ENCODE assay signal across 8 mouse cellular contexts in the genomic region with DNA sequence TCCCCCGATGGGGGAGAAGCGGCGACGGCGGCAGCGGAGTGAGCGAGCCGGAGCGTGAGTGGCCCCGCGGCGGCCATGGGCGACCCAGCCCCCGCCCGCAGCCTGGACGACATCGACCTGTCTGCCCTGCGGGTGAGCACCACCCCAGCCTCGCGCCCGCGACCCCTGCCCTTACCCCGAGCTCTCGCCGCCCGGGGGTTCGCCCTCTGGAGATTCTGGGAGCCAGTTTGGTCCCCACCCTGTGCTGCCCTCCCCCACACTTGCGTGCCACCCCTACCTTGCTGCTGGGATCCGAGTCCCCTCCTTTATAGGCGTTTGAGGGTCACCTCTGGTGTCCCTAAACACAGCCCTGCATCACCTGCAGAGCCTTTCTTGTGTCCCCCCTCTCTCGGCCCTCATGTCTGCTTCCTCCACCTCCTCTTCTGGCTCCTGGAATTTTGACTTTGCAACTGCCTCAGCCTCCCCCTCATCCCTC. TPM values are rescaled to one million over a fixed set of nuclear protein-coding genes. Genes with fewer than 3 reads are reported as not detected.
DNase-seq lines count a peak whose midpoint lies in the region; ATAC-seq and TF ChIP-seq lines count a peak whose summit lies in the region.

No protein-coding gene starts in this region.

- intact Hi-C loops in left cerebral cortex, postnatal 10 days (cut with DNase I): loop anchor here (5.0 kb wide), 1 partner anchor 34 kb away; no protein-coding TSS in a partner anchor

- H3K4me1 ChIP-seq in lung, adult 2 months (ENCODE audit: control insufficient read depth, insufficient read depth, low read length): peaks cover 3% of the 10 kb centered on the region
- peaks cover 35% of the 10 kb centered on the region for H3K4me1 ChIP-seq in embryonic facial prominence, embryonic 15.5 days
- H3K4me1 ChIP-seq in intestine, postnatal 0 days (replicated peaks; ENCODE audit: control insufficient read depth, insufficient read depth, low read length): no peaks in the 10 kb centered on the region
- H3K4me1 ChIP-seq in neural tube, embryonic 13.5 days (replicated peaks): peaks cover 51% of the 10 kb centered on the region

- no peaks in the 10 kb centered on the region for H3K9me3 ChIP-seq in embryonic facial prominence, embryonic 15.5 days (replicated peaks)
- no peaks in the 10 kb centered on the region for H3K9me3 ChIP-seq in intestine, postnatal 0 days (ENCODE audit: control insufficient read depth)
- no peaks in the 10 kb centered on the region for H3K9me3 ChIP-seq in neural tube, embryonic 13.5 days

- no peak for TF ChIP-seq POLR2A in lung, adult 2 months (IDR thresholded peaks at IDR 0.05; ENCODE audit: borderline replicate concordance, extremely low read depth, low read depth, low read length)

- H3K27ac ChIP-seq in embryonic facial prominence, embryonic 15.5 days (replicated peaks): peak overlapping the region; percentile 92
- peak overlapping the region; percentile 80 for H3K27ac ChIP-seq in intestine, postnatal 0 days (ENCODE audit: low read depth, low read length)
- H3K27ac ChIP-seq in neural tube, embryonic 13.5 days (replicated peaks): peak overlapping the region; percentile 85

- no peak for DNase-seq in lung, adult 2 months
- DNase-seq in lung, postnatal 10 days: no peak
- DNase-seq in adrenal gland, postnatal 10 days: no peak
- no peak for DNase-seq in urinary bladder, postnatal 25 days (ENCODE audit: low spot score)
- no peak for DNase-seq in left cerebral cortex, postnatal 10 days (ENCODE audit: extremely low spot score in 1 of 2, low spot score in 2 of 2)

- no peaks in the 10 kb centered on the region for H3K27me3 ChIP-seq in embryonic facial prominence, embryonic 15.5 days
- H3K27me3 ChIP-seq in intestine, postnatal 0 days (replicated peaks; ENCODE audit: control insufficient read depth, insufficient read depth, low read length): no peaks in the 10 kb centered on the region
- H3K27me3 ChIP-seq in neural tube, embryonic 13.5 days: no peaks in the 10 kb centered on the region

- peak overlapping the region; percentile 74 for H3K9ac ChIP-seq in embryonic facial prominence, embryonic 15.5 days
- H3K9ac ChIP-seq in intestine, postnatal 0 days (ENCODE audit: low read depth, low read length): peak overlapping the region; percentile 78
- peak overlapping the region; percentile 94 for H3K9ac ChIP-seq in neural tube, embryonic 13.5 days

- 1% methylated on average over 25 of the region's 31 CpGs for WGBS in lung, adult 2 months
- 0% methylated on average over 30 of the region's 31 CpGs for WGBS in embryonic facial prominence, embryonic 15.5 days
- 0% methylated on average over 24 of the region's 31 CpGs for WGBS in intestine, postnatal 0 days
- WGBS in neural tube, embryonic 13.5 days: under 1% methylated on average over 30 of the region's 31 CpGs

- no peaks in the 10 kb centered on the region for H3K36me3 ChIP-seq in embryonic facial prominence, embryonic 15.5 days
- H3K36me3 ChIP-seq in intestine, postnatal 0 days (ENCODE audit: control insufficient read depth, insufficient read depth): peaks cover 9% of the 10 kb centered on the region; the same call in 1 of the 2 replicates
- H3K36me3 ChIP-seq in neural tube, embryonic 13.5 days: no peaks in the 10 kb centered on the region

- ATAC-seq in embryonic facial prominence, embryonic 15.5 days (ENCODE audit: insufficient number of reproducible peaks, low FRiP score, low TSS enrichment, low read depth): peak; percentile 13; the same call in 1 of the 2 replicates
- ATAC-seq in intestine, postnatal 0 days: no peak; the same call in 1 of the 2 replicates
- peak; percentile 44 for ATAC-seq in neural tube, embryonic 13.5 days (ENCODE audit: low read depth)

- H3K4me3 ChIP-seq in lung, adult 2 months (replicated peaks; ENCODE audit: extremely low read depth, low read depth, low read length): peak overlapping the region; percentile 75
- H3K4me3 ChIP-seq in embryonic facial prominence, embryonic 15.5 days (replicated peaks): peak overlapping the region; percentile 94
- peak overlapping the region; percentile 91 for H3K4me3 ChIP-seq in intestine, postnatal 0 days (ENCODE audit: low read depth, low read length)
- peak overlapping the region; percentile 88 for H3K4me3 ChIP-seq in neural tube, embryonic 13.5 days

- no peak for TF ChIP-seq CTCF in lung, adult 2 months (IDR thresholded peaks at IDR 0.05; ENCODE audit: insufficient read depth, low read length)
- no peak for TF ChIP-seq CTCF in intestine, postnatal 0 days (IDR thresholded peaks at IDR 0.05; ENCODE audit: low read depth)

- H3K4me2 ChIP-seq in embryonic facial prominence, embryonic 15.5 days (replicated peaks): peak overlapping the region; percentile 92
- peak overlapping the region; percentile 98 for H3K4me2 ChIP-seq in intestine, postnatal 0 days (replicated peaks; ENCODE audit: low read depth)
- peak overlapping the region; percentile 96 for H3K4me2 ChIP-seq in neural tube, embryonic 13.5 days

RNA-seq across cellular contexts. Expression of a gene that starts 0.4 kb away (rescaled TPM):
- polyA plus RNA-seq in lung, adult 2 months (2012; rRNA removed): 119 and 120 TPM in 2 replicates
- 16.7 and 20.3 TPM in 2 replicates for polyA plus RNA-seq in embryonic facial prominence, embryonic 15.5 days (2015; fragmentation: Nextera tagmentation; extraction: Ambion mirVana)
- 5.8 and 6.1 TPM in 2 replicates for polyA plus RNA-seq in intestine, postnatal 0 days (2015; fragmentation: Nextera tagmentation; extraction: Ambion mirVana)
- polyA plus RNA-seq in neural tube, embryonic 13.5 days (2015; fragmentation: Nextera tagmentation; extraction: Ambion mirVana): 18.0 TPM in 2 replicates
- total RNA-seq in adrenal gland, postnatal 10 days (2021): 10 to 100 TPM; 49.0 to 55.8 TPM
- 100 to 1,000 TPM; 252 to 262 TPM for total RNA-seq in left cerebral cortex, postnatal 10 days (2021)

RNA-seq across cellular contexts. Expression of a gene that starts 23.2 kb away (rescaled TPM):
- polyA plus RNA-seq in lung, adult 2 months (2012; rRNA removed): 32.4 and 47.2 TPM in 2 replicates
- 10.3 and 13.2 TPM in 2 replicates for polyA plus RNA-seq in embryonic facial prominence, embryonic 15.5 days (2015; fragmentation: Nextera tagmentation; extraction: Ambion mirVana)
- 5.9 and 6.3 TPM in 2 replicates for polyA plus RNA-seq in intestine, postnatal 0 days (2015; fragmentation: Nextera tagmentation; extraction: Ambion mirVana)
- polyA plus RNA-seq in neural tube, embryonic 13.5 days (2015; fragmentation: Nextera tagmentation; extraction: Ambion mirVana): 7.4 and 8.8 TPM in 2 replicates
- 10 to 100 TPM in 1 of 2 experiments, 1 to 10 TPM in 1; 9.7 to 13.6 TPM for total RNA-seq in adrenal gland, postnatal 10 days (2021)
- total RNA-seq in left cerebral cortex, postnatal 10 days (2021): 10 to 100 TPM; 21.4 to 24.5 TPM

RNA-seq across cellular contexts. Expression of a gene that starts 30.3 kb away (rescaled TPM):
- polyA plus RNA-seq in lung, adult 2 months (2012; rRNA removed): not detected in 2 replicates
- polyA plus RNA-seq in embryonic facial prominence, embryonic 15.5 days (2015; fragmentation: Nextera tagmentation; extraction: Ambion mirVana): 1.1 and 3.3 TPM in 2 replicates
- not detected in 2 replicates for polyA plus RNA-seq in intestine, postnatal 0 days (2015; fragmentation: Nextera tagmentation; extraction: Ambion mirVana)
- polyA plus RNA-seq in neural tube, embryonic 13.5 days (2015; fragmentation: Nextera tagmentation; extraction: Ambion mirVana): not detected in 2 replicates
- total RNA-seq in adrenal gland, postnatal 10 days (2021): not detected
- not detected for total RNA-seq in left cerebral cortex, postnatal 10 days (2021)

RNA-seq across cellular contexts. Expression of a gene that starts 37.9 kb away (rescaled TPM):
- 202 and 264 TPM in 2 replicates for polyA plus RNA-seq in lung, adult 2 months (2012; rRNA removed)
- polyA plus RNA-seq in embryonic facial prominence, embryonic 15.5 days (2015; fragmentation: Nextera tagmentation; extraction: Ambion mirVana): 727 and 733 TPM in 2 replicates
- 462 and 489 TPM in 2 replicates for polyA plus RNA-seq in intestine, postnatal 0 days (2015; fragmentation: Nextera tagmentation; extraction: Ambion mirVana)
- polyA plus RNA-seq in neural tube, embryonic 13.5 days (2015; fragmentation: Nextera tagmentation; extraction: Ambion mirVana): 814 and 884 TPM in 2 replicates
- 100 to 1,000 TPM; 276 to 295 TPM for total RNA-seq in adrenal gland, postnatal 10 days (2021)
- 100 to 1,000 TPM; 218 to 220 TPM for total RNA-seq in left cerebral cortex, postnatal 10 days (2021)

RNA-seq across cellular contexts. Expression of a gene that starts 44.0 kb away (rescaled TPM):
- polyA plus RNA-seq in lung, adult 2 months (2012; rRNA removed): 0.12 and 0.34 TPM in 2 replicates
- polyA plus RNA-seq in embryonic facial prominence, embryonic 15.5 days (2015; fragmentation: Nextera tagmentation; extraction: Ambion mirVana): 0.44 and 0.59 TPM in 2 replicates
- 0.30 and 0.82 TPM in 2 replicates for polyA plus RNA-seq in intestine, postnatal 0 days (2015; fragmentation: Nextera tagmentation; extraction: Ambion mirVana)
- 0.42 and 0.52 TPM in 2 replicates for polyA plus RNA-seq in neural tube, embryonic 13.5 days (2015; fragmentation: Nextera tagmentation; extraction: Ambion mirVana)
- 1 to 10 TPM; 4.9 to 9.8 TPM for total RNA-seq in adrenal gland, postnatal 10 days (2021)
- total RNA-seq in left cerebral cortex, postnatal 10 days (2021): not detected
